1 mouse cellular context compared by ENCODE assay signal in genomic region chr6:142757976-142758375, GRCm38 (mm10).
TF ChIP-seq lines count a peak whose summit lies in the region.

No protein-coding gene starts in this region.

TF ChIP-seq in CH12.LX, 34 proteins besides CTCF, POLR2A, EP300 and RAD21 (continued from another document):
- TF ChIP-seq RCOR1 (conservative IDR thresholded peaks at IDR 0.05; ENCODE audit: low read depth, low read length) (no peak), CHD2 (IDR thresholded peaks at IDR 0.05; ENCODE audit: low read length) (no peak)
